Mouse (Mus musculus) liver, embryonic 14.5 days (tissue): ENCODE results near the gene Smyd4. TPM values are rescaled to one million over a fixed set of nuclear protein-coding genes. Genes with fewer than 3 reads are reported as not detected.
A peak's percentile ranks its signal among the peaks of the same experiment; 100 is the strongest.

ENCODE experiments used
- ATAC-seq: fragments of 200-750 bp; cut with Nextera tagmentation; 2 replicates; pipeline ENCODE4 v1.8.0; 2017; ENCODE audit warnings: moderate number of reproducible peaks, mild to moderate bottlenecking, moderate library complexity; ENCODE audit not compliant: insufficient read depth
- DNase-seq, 3 experiments: peaks; one replicate each; pipeline ENCODE4 v3.0.0-alpha.2; 2012 to 2013; ENCODE audit warnings: low read depth in 3 of 3, low spot score in 3 of 3
- H3K27ac ChIP-seq: fragments of 300-500 bp; sonication (generic); 2 replicates; pipeline ENCODE4 v1.5.1; 2014; ENCODE audit warnings: moderate library complexity, mild to moderate bottlenecking, control low read depth, inconsistent platforms
- H3K27me3 ChIP-seq: fragments of 300-500 bp; sonication (generic); 2 replicates; pipeline ENCODE4 v1.6.1; 2014; ENCODE audit warnings: mild to moderate bottlenecking, low read length, moderate library complexity; ENCODE audit not compliant: control insufficient read depth, insufficient read depth
- H3K36me3 ChIP-seq: fragments of 300-500 bp; sonication (generic); replicated peaks from 2 replicates; pipeline ENCODE4 v1.6.1; 2014; ENCODE audit warnings: low read depth; ENCODE audit not compliant: control insufficient read depth, insufficient read depth
- H3K4me1 ChIP-seq, 2 experiments: fragments of 200-500 bp in 1 of 2; fragments of 300-500 bp in 1 of 2; sonication (generic) in 1 of 2; replicated peaks; 2 replicates each; pipeline ENCODE4 v1.6.1; 2012 to 2014; ENCODE audit warnings: antibody characterized with exemption in 1 of 2, inconsistent platforms in 1 of 2, low read length in 1 of 2; ENCODE audit not compliant: control insufficient read depth in 2 of 2, insufficient read depth in 2 of 2
- H3K4me2 ChIP-seq: fragments of 300-500 bp; sonication (generic); 2 replicates; pipeline ENCODE4 v1.6.1; 2014; ENCODE audit warnings: low read depth, mild to moderate bottlenecking, control low read depth, moderate library complexity
- H3K4me3 ChIP-seq, 2 experiments: fragments of 200-500 bp in 1 of 2; fragments of 300-500 bp in 1 of 2; sonication (generic) in 1 of 2; 2 replicates each; pipeline ENCODE4 v1.5.1; 2012 to 2014; ENCODE audit warnings: low read depth in 2 of 2, low read length in 2 of 2, mild to moderate bottlenecking in 2 of 2, control low read depth in 1 of 2, inconsistent platforms in 1 of 2, moderate library complexity in 1 of 2; ENCODE audit not compliant: insufficient read depth in 1 of 2
- H3K9ac ChIP-seq: fragments of 300-500 bp; sonication (generic); replicated peaks from 2 replicates; pipeline ENCODE4 v1.6.1; 2014; ENCODE audit warnings: mild to moderate bottlenecking, control low read depth, moderate library complexity
- H3K9me3 ChIP-seq: fragments of 300-500 bp; sonication (generic); 2 replicates; pipeline ENCODE4 v1.6.1; 2016; ENCODE audit warnings: low read length, mixed read lengths; ENCODE audit not compliant: control insufficient read depth
- CTCF ChIP-seq: IDR thresholded peaks from 2 replicates; pipeline ENCODE4 v1.5.1; 2016; ENCODE audit warnings: antibody characterized with exemption, low read depth, control low read depth
- EP300 ChIP-seq: IDR thresholded peaks from 2 replicates; pipeline ENCODE4 v1.6.1; 2016; ENCODE audit warnings: antibody characterized with exemption, low read depth
- WGBS: fragments of 180-500 bp; shearing (Covaris S2); extraction: QIAGEN DNeasy Blood & Tissue Kit; methylation state at CpG from one replicate; pipeline ENCODE4 v1.1.7; 2014; ENCODE audit not compliant: insufficient replicate concordance; 5-methylcytosine and 5-hydroxymethylcytosine counted together
- microRNA-seq: library from miRNA; unstranded; fragments of <30 nt; microRNA quantifications from one replicate; pipeline ENCODE4, GENCODE M21; 2016
- polyA plus RNA-seq, 2 experiments: library from polyadenylated mRNA; depleted of rRNA in 1 of 2; stranded (reverse) in 1 of 2; unstranded in 1 of 2; fragments of >200 nt; fragmentation: Nextera tagmentation in 1 of 2; extraction: Ambion mirVana in 1 of 2; gene quantifications; 2 replicates each; pipeline versions ENCODE4 v1.2.1 to v1.2.3; 2012 to 2014

The Smyd4 gene
- polyA plus RNA-seq, 2 experiments: 2.2 to 2.7 TPM

GRCm38 (mm10) chr11:75452812-75453557 is 104.8 kb downstream of the Smyd4 start:
- H3K36me3 ChIP-seq: peaks cover 8% of the 10 kb centered on the region
- no peak for TF ChIP-seq CTCF
- TF ChIP-seq EP300: no peak
- WGBS: 90% methylated on average over 31 of the region's 31 CpGs
- H3K27ac ChIP-seq: no peak overlapping the region
- peak overlapping the region; percentile 86 for H3K4me2 ChIP-seq
- H3K4me3 ChIP-seq: no peak overlapping the region; a peak in 1 of 4 replicates
- DNase-seq (no peak), ATAC-seq (no peak)
- no peaks in the 10 kb centered on the region for H3K9me3 ChIP-seq
- H3K9ac ChIP-seq: peak overlapping the region; percentile 67
- H3K27me3 ChIP-seq: no peaks in the 10 kb centered on the region
- H3K4me1 ChIP-seq: peaks cover 36 to 54% of the 10 kb centered on the region in 2 experiments

- TF ChIP-seq EP300: no peak; the same call in 1 of the 2 replicates
- TF ChIP-seq CTCF: peak; percentile 69
- Histone ChIP-seq H3K4me2 (peak within 1 kb of the TSS; percentile 86), H3K4me1 (peaks cover 39 to 54% of the 10 kb centered on the region in 2 experiments), H3K27me3 (no peaks in the 10 kb centered on the region), H3K36me3 (peaks cover 1% of the 10 kb centered on the region; the same call in 1 of the 2 replicates), H3K9me3 (no peaks in the 10 kb centered on the region), H3K9ac (peak within 1 kb of the TSS; percentile 67), H3K4me3 (peak within 1 kb of the TSS; percentile 60 to 63), H3K27ac (peak within 1 kb of the TSS; percentile 31)
- peak; percentile 73 for ATAC-seq
- WGBS: 3% methylated on average over 56 of the region's 56 CpGs
- DNase-seq: peak; percentile 79 to 84 (median 82)
Measured at GRCm38 (mm10) chr11:75453991-75454930, 106.0 kb downstream of the Smyd4 start, which contains the start of gene Wdr81. Gene Wdr81 (minus strand): TSS chr11:75454717.

Small RNA genes lying within 50 kb of the gene (microRNA-seq; reads per million reads assigned to microRNA genes)
- not detected for gene Gm47300

Other genes starting within 250 kb of the Smyd4 start
- 0.97 and 1.4 TPM in 2 replicates for gene Hic1, start 178.9 kb upstream of the Smyd4 start, polyA plus RNA-seq (2012; rRNA removed)
- 0.28 and 0.48 TPM in 2 replicates for gene Hic1, start 178.9 kb upstream of the Smyd4 start, polyA plus RNA-seq (2014; fragmentation: Nextera tagmentation; extraction: Ambion mirVana)
- 7.4 and 10.5 TPM in 2 replicates for gene Ovca2, start 169.6 kb upstream of the Smyd4 start, polyA plus RNA-seq (2012; rRNA removed)
- gene Ovca2, start 169.6 kb upstream of the Smyd4 start, polyA plus RNA-seq (2014; fragmentation: Nextera tagmentation; extraction: Ambion mirVana): 14.3 and 15.3 TPM in 2 replicates
- gene Dph1, start 157.2 kb upstream of the Smyd4 start, polyA plus RNA-seq (2012; rRNA removed): 9.8 and 11.6 TPM in 2 replicates
- 9.8 and 12.1 TPM in 2 replicates for gene Dph1, start 157.2 kb upstream of the Smyd4 start, polyA plus RNA-seq (2014; fragmentation: Nextera tagmentation; extraction: Ambion mirVana)
- gene Rtn4rl1, start 154.7 kb upstream of the Smyd4 start, polyA plus RNA-seq (2012; rRNA removed): 0.56 and 0.61 TPM in 2 replicates
- 0.68 and 0.98 TPM in 2 replicates for gene Rtn4rl1, start 154.7 kb upstream of the Smyd4 start, polyA plus RNA-seq (2014; fragmentation: Nextera tagmentation; extraction: Ambion mirVana)
- gene Rpa1, start 109 bp upstream of the Smyd4 start, polyA plus RNA-seq (2012; rRNA removed): 29.6 and 55.3 TPM in 2 replicates
- 93.2 and 102 TPM in 2 replicates for gene Rpa1, start 109 bp upstream of the Smyd4 start, polyA plus RNA-seq (2014; fragmentation: Nextera tagmentation; extraction: Ambion mirVana)
- 104 and 128 TPM in 2 replicates for gene Serpinf1, start 74.3 kb downstream of the Smyd4 start, polyA plus RNA-seq (2012; rRNA removed)
- 145 and 166 TPM in 2 replicates for gene Serpinf1, start 74.3 kb downstream of the Smyd4 start, polyA plus RNA-seq (2014; fragmentation: Nextera tagmentation; extraction: Ambion mirVana)
- 474 and 506 TPM in 2 replicates for gene Serpinf2, start 91.2 kb downstream of the Smyd4 start, polyA plus RNA-seq (2012; rRNA removed)
- gene Serpinf2, start 91.2 kb downstream of the Smyd4 start, polyA plus RNA-seq (2014; fragmentation: Nextera tagmentation; extraction: Ambion mirVana): 304 and 336 TPM in 2 replicates
- gene Wdr81, start 106.3 kb downstream of the Smyd4 start, polyA plus RNA-seq (2012; rRNA removed): 15.3 and 16.4 TPM in 2 replicates
- 14.6 and 15.8 TPM in 2 replicates for gene Wdr81, start 106.3 kb downstream of the Smyd4 start, polyA plus RNA-seq (2014; fragmentation: Nextera tagmentation; extraction: Ambion mirVana)
- 7.3 and 8.2 TPM in 2 replicates for gene Tlcd2, start 113.3 kb downstream of the Smyd4 start, polyA plus RNA-seq (2012; rRNA removed)
- gene Tlcd2, start 113.3 kb downstream of the Smyd4 start, polyA plus RNA-seq (2014; fragmentation: Nextera tagmentation; extraction: Ambion mirVana): 11.9 and 13.0 TPM in 2 replicates
- gene Prpf8, start 138.4 kb downstream of the Smyd4 start, polyA plus RNA-seq (2012; rRNA removed): 34.2 and 38.1 TPM in 2 replicates
- 34.2 and 42.2 TPM in 2 replicates for gene Prpf8, start 138.4 kb downstream of the Smyd4 start, polyA plus RNA-seq (2014; fragmentation: Nextera tagmentation; extraction: Ambion mirVana)
- gene Rilp, start 161.7 kb downstream of the Smyd4 start, polyA plus RNA-seq (2012; rRNA removed): 1.6 and 1.7 TPM in 2 replicates
- 2.0 and 2.4 TPM in 2 replicates for gene Rilp, start 161.7 kb downstream of the Smyd4 start, polyA plus RNA-seq (2014; fragmentation: Nextera tagmentation; extraction: Ambion mirVana)
- gene Scarf1, start 165.1 kb downstream of the Smyd4 start, polyA plus RNA-seq (2012; rRNA removed): 2.4 and 2.6 TPM in 2 replicates
- 1.1 and 2.0 TPM in 2 replicates for gene Scarf1, start 165.1 kb downstream of the Smyd4 start, polyA plus RNA-seq (2014; fragmentation: Nextera tagmentation; extraction: Ambion mirVana)
- 2.7 and 3.0 TPM in 2 replicates for gene Slc43a2, start 183.3 kb downstream of the Smyd4 start, polyA plus RNA-seq (2012; rRNA removed)
- 2.4 and 2.8 TPM in 2 replicates for gene Slc43a2, start 183.3 kb downstream of the Smyd4 start, polyA plus RNA-seq (2014; fragmentation: Nextera tagmentation; extraction: Ambion mirVana)
- 18.1 and 25.5 TPM in 2 replicates for gene Pitpna, start 239.7 kb downstream of the Smyd4 start, polyA plus RNA-seq (2012; rRNA removed)
- 32.3 and 35.4 TPM in 2 replicates for gene Pitpna, start 239.7 kb downstream of the Smyd4 start, polyA plus RNA-seq (2014; fragmentation: Nextera tagmentation; extraction: Ambion mirVana)